Comparison of ENCODE assay signal across 18 mouse cellular contexts in the genomic region with DNA sequence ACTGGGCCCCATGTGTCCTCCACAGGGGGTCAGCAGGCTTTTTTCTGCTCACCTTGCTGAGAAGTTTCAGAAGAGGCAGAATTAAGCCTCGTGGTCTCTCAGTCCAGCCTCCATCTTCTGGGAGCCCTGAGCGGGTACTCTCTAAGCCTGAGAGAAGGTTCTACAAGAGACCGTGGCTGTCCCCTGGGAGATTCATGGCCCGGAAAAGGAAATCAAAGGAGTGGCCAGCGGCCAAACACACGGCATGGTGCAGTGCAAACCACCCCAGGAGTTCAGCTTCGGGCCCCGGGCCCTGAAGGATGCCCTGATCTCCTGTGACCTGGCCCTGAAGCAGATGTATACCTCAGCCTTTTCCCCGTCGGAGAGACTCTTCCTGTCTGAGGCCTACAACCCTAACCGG. TPM values are rescaled to one million over a fixed set of nuclear protein-coding genes. Genes with fewer than 3 reads are reported as not detected.
A peak's percentile ranks its signal among the peaks of the same experiment; 100 is the strongest.
DNase-seq lines count a peak whose midpoint lies in the region; ATAC-seq and TF ChIP-seq lines count a peak whose summit lies in the region.
"Had no signal": no experiment of that assay in that cellular context is flagged by ENCODE, and none has a peak within 500 bp of the region (broad histone marks: within the 10 kb centered on the region; RNA-seq: fewer than 3 reads in every experiment).

No protein-coding gene starts in this region.

- no peak for TF ChIP-seq POLR2A in kidney, adult 2 months (IDR thresholded peaks at IDR 0.05; ENCODE audit: low read depth, low read length)

- no peaks in the 10 kb centered on the region for H3K27me3 ChIP-seq in kidney, adult 2 months (replicated peaks; ENCODE audit: control insufficient read depth, insufficient read depth, low read length)
- no peaks in the 10 kb centered on the region for H3K27me3 ChIP-seq in kidney, embryonic 14.5 days (ENCODE audit: control insufficient read depth, insufficient read depth, low read length)
- H3K27me3 ChIP-seq in stomach, postnatal 0 days (ENCODE audit: control insufficient read depth, insufficient read depth, low read length) = no peaks in the 10 kb centered on the region

- ATAC-seq in kidney, embryonic 14.5 days (ENCODE audit: low FRiP score, low TSS enrichment) = no peak
- ATAC-seq in stomach, postnatal 0 days (ENCODE audit: low FRiP score, low TSS enrichment) = peak; percentile 6; the same call in 1 of the 2 replicates
- ATAC-seq: forebrain, embryonic 13.5 days had no signal

- no peak overlapping the region for H3K9ac ChIP-seq in kidney, embryonic 14.5 days (ENCODE audit: low read depth, low read length)
- H3K9ac ChIP-seq in stomach, postnatal 0 days (ENCODE audit: low read length) = no peak overlapping the region
- H3K9ac ChIP-seq: forebrain, embryonic 13.5 days; neural tube, embryonic 15.5 days had no signal

- TF ChIP-seq CTCF in kidney, adult 2 months (conservative IDR thresholded peaks at IDR 0.05; ENCODE audit: insufficient read depth, insufficient read length, low read depth, low read length) = no peak
- no peak for TF ChIP-seq CTCF in stomach, postnatal 0 days (IDR thresholded peaks at IDR 0.05; ENCODE audit: low read depth)

- no peaks in the 10 kb centered on the region for H3K4me1 ChIP-seq in kidney, adult 2 months (ENCODE audit: control insufficient read depth, insufficient read depth, low read length)
- no peaks in the 10 kb centered on the region for H3K4me1 ChIP-seq in kidney, embryonic 14.5 days (ENCODE audit: control insufficient read depth, insufficient read depth, low read length)
- no peaks in the 10 kb centered on the region for H3K4me1 ChIP-seq in stomach, postnatal 0 days (replicated peaks; ENCODE audit: control insufficient read depth, insufficient read depth)

- no peak overlapping the region for H3K4me2 ChIP-seq in kidney, embryonic 14.5 days (replicated peaks; ENCODE audit: low read depth, low read length)
- no peak overlapping the region for H3K4me2 ChIP-seq in stomach, postnatal 0 days (replicated peaks; ENCODE audit: low read depth)
- H3K4me2 ChIP-seq: forebrain, embryonic 13.5 days; liver, embryonic 11.5 days; neural tube, embryonic 15.5 days had no signal

- 56% methylated on average over 11 of the region's 11 CpGs for WGBS in kidney, adult 2 months
- WGBS in kidney, embryonic 14.5 days = 63% methylated on average over 11 of the region's 11 CpGs
- 73% methylated on average over 11 of the region's 11 CpGs for WGBS in stomach, postnatal 0 days

- intact Hi-C loops in heart, postnatal 36 days (cut with DNase I) = no loop called here

- peak; percentile 50 to 61 for DNase-seq in adrenal gland, postnatal 36 days
- no peak for DNase-seq in adrenal gland, adult 8-10 months
- DNase-seq in kidney, adult 2 months = peak; percentile 60
- DNase-seq in heart, postnatal 36 days = peak; percentile 45 to 55
- no peak for DNase-seq in stomach, postnatal 0 days (ENCODE audit: low spot score)
- DNase-seq in yolk sac, embryonic 10.5 days (ENCODE audit: low spot score) = no peak
- DNase-seq: cerebellum, adult 9-11 months; gastrocnemius, postnatal 14 days; lung, adult 18-20 months; midbrain, embryonic 14.5 days; thymus, postnatal 36 days had no signal

- no peak for TF ChIP-seq EP300 in stomach, postnatal 0 days (optimal IDR thresholded peaks at IDR 0.05)

- no peaks in the 10 kb centered on the region for H3K36me3 ChIP-seq in kidney, adult 2 months (ENCODE audit: control insufficient read depth, insufficient read depth, low read length)
- H3K36me3 ChIP-seq in kidney, embryonic 14.5 days (ENCODE audit: control insufficient read depth, insufficient read depth, low read length) = no peaks in the 10 kb centered on the region
- H3K36me3 ChIP-seq in stomach, postnatal 0 days (ENCODE audit: control insufficient read depth, insufficient read depth, low read length) = no peaks in the 10 kb centered on the region
- H3K36me3 ChIP-seq: neural tube, embryonic 15.5 days had no signal

- no peak overlapping the region for H3K4me3 ChIP-seq in kidney, adult 2 months (ENCODE audit: insufficient read depth, low read depth, low read length)
- no peak overlapping the region for H3K4me3 ChIP-seq in kidney, embryonic 14.5 days (ENCODE audit: low read length)
- H3K4me3 ChIP-seq in stomach, postnatal 0 days (ENCODE audit: low read depth, low read length) = no peak overlapping the region
- H3K4me3 ChIP-seq: erythroblast, embryonic 14.5 days; forebrain, embryonic 13.5 days; megakaryocyte, embryonic 14.5 days; myocyte; neural tube, embryonic 15.5 days had no signal

- no peak overlapping the region for H3K27ac ChIP-seq in kidney, adult 2 months (ENCODE audit: insufficient read depth, low read depth, low read length)
- H3K27ac ChIP-seq in kidney, embryonic 14.5 days (ENCODE audit: low read depth, low read length) = no peak overlapping the region
- H3K27ac ChIP-seq in stomach, postnatal 0 days (replicated peaks) = no peak overlapping the region
- H3K27ac ChIP-seq: forebrain, embryonic 13.5 days; neural tube, embryonic 15.5 days had no signal

- no peaks in the 10 kb centered on the region for H3K9me3 ChIP-seq in kidney, embryonic 14.5 days (ENCODE audit: control insufficient read depth, low read length)
- H3K9me3 ChIP-seq in stomach, postnatal 0 days (ENCODE audit: control insufficient read depth, low read length) = no peaks in the 10 kb centered on the region
- H3K9me3 ChIP-seq: forebrain, embryonic 13.5 days; megakaryocyte, embryonic 14.5 days; neural tube, embryonic 15.5 days had no signal

RNA-seq across cellular contexts. Expression of a gene that starts 17.1 kb away (rescaled TPM):
- total RNA-seq in adrenal gland, postnatal 36 days (2021) = under 1 TPM; 0.50 to 0.66 TPM
- total RNA-seq in adrenal gland, adult 8-10 months (2022) = 1 to 10 TPM in 2 of 4 experiments, under 1 TPM in 2; 0.59 to 1.8 (median 1.2) TPM
- polyA plus RNA-seq in kidney, adult 2 months (2012; rRNA removed) = 3.9 and 4.5 TPM in 2 replicates
- polyA plus RNA-seq in kidney, embryonic 14.5 days (2014; fragmentation: Nextera tagmentation; extraction: Ambion mirVana) = 1.1 and 1.5 TPM in 2 replicates
- total RNA-seq in heart, postnatal 36 days (2021) = under 1 TPM; 0.46 to 0.72 TPM
- polyA plus RNA-seq in stomach, postnatal 0 days (2015; fragmentation: Nextera tagmentation; extraction: Ambion mirVana) = 0.65 and 0.67 TPM in 2 replicates
- polyA plus RNA-seq: erythroblast, embryonic 14.5 days had no signal

RNA-seq across cellular contexts. Expression of a gene that starts 36.2 kb away (rescaled TPM):
- total RNA-seq in adrenal gland, postnatal 36 days (2021) = 10 to 100 TPM; 16.4 to 25.6 TPM
- 10 to 100 TPM; 22.0 to 24.8 (median 22.9) TPM for total RNA-seq in adrenal gland, adult 8-10 months (2022)
- polyA plus RNA-seq in kidney, adult 2 months (2012; rRNA removed) = 16.3 and 20.4 TPM in 2 replicates
- polyA plus RNA-seq in kidney, embryonic 14.5 days (2014; fragmentation: Nextera tagmentation; extraction: Ambion mirVana) = 12.0 and 14.6 TPM in 2 replicates
- 10 to 100 TPM in 1 of 2 experiments, 1 to 10 TPM in 1; 8.3 to 10.4 TPM for total RNA-seq in heart, postnatal 36 days (2021)
- 8.2 and 8.5 TPM in 2 replicates for polyA plus RNA-seq in stomach, postnatal 0 days (2015; fragmentation: Nextera tagmentation; extraction: Ambion mirVana)

RNA-seq across cellular contexts. Expression of a gene that starts 38.9 kb away (rescaled TPM):
- total RNA-seq in adrenal gland, postnatal 36 days (2021) = 10 to 100 TPM; 18.6 to 19.7 TPM
- total RNA-seq in adrenal gland, adult 8-10 months (2022) = 10 to 100 TPM; 21.0 to 45.5 (median 36.7) TPM
- polyA plus RNA-seq in kidney, adult 2 months (2012; rRNA removed) = 23.1 and 27.2 TPM in 2 replicates
- 19.4 and 26.8 TPM in 2 replicates for polyA plus RNA-seq in kidney, embryonic 14.5 days (2014; fragmentation: Nextera tagmentation; extraction: Ambion mirVana)
- total RNA-seq in heart, postnatal 36 days (2021) = 1 to 10 TPM; 8.9 to 9.8 TPM
- polyA plus RNA-seq in stomach, postnatal 0 days (2015; fragmentation: Nextera tagmentation; extraction: Ambion mirVana) = 5.6 and 6.0 TPM in 2 replicates

Comparison
In these comparisons a context has a peak if more than half of its experiments do, and no peak if none do; other contexts are left out.
1. DNase-seq: peak in adrenal gland, postnatal 36 days (2 of 2), kidney, adult 2 months (single experiment) and heart, postnatal 36 days (2 of 2); none in adrenal gland, adult 8-10 months (single experiment), stomach, postnatal 0 days (single experiment) and yolk sac, embryonic 10.5 days (single experiment).